Mouse (Mus musculus) splenic B cell, adult 2 months (primary cell): ENCODE measurements around the gene Slc22a12.

Experiments used
- DNase-seq: peaks from one replicate; pipeline ENCODE4 v3.0.0-alpha.2; 2011; ENCODE audit warnings: low read depth, low spot score
- H3K27me3 ChIP-seq: 2 replicates; pipeline ENCODE4 v1.6.1; 2012; ENCODE audit warnings: mild to moderate bottlenecking, low read length, moderate library complexity, mixed read lengths; ENCODE audit not compliant: control insufficient read depth, poor library complexity, insufficient read depth, severe bottlenecking
- H3K36me3 ChIP-seq: 2 replicates; pipeline ENCODE4 v1.6.1; 2012; ENCODE audit warnings: mild to moderate bottlenecking, low read length, moderate library complexity, mixed read lengths; ENCODE audit not compliant: control insufficient read depth, poor library complexity, insufficient read depth, severe bottlenecking

Gene Slc22a12

GRCm38 (mm10) chr19:6548431-6549410, 5.9 kb upstream of the Slc22a12 start:
- no peak for DNase-seq
- Histone ChIP-seq H3K27me3 (no peaks in the 10 kb centered on the region), H3K36me3 (no peaks in the 10 kb centered on the region)

- no peaks in the 10 kb centered on the region for H3K36me3 ChIP-seq
- H3K27me3 ChIP-seq: no peaks in the 10 kb centered on the region
- DNase-seq: no peak
Measured at GRCm38 (mm10) chr19:6547801-6548200, 5.0 kb upstream of the Slc22a12 start.

GRCm38 (mm10) chr19:6546096-6546495, 3.3 kb upstream of the Slc22a12 start:
- H3K36me3 ChIP-seq: no peaks in the 10 kb centered on the region
- H3K27me3 ChIP-seq: no peaks in the 10 kb centered on the region
- DNase-seq: no peak

GRCm38 (mm10) chr19:6545481-6545880, 2.6 kb upstream of the Slc22a12 start:
- H3K27me3 ChIP-seq: no peaks in the 10 kb centered on the region
- no peaks in the 10 kb centered on the region for H3K36me3 ChIP-seq

GRCm38 (mm10) chr19:6544712-6545111, 1.9 kb upstream of the Slc22a12 start:
- DNase-seq: no peak
- Histone ChIP-seq H3K36me3 (no peaks in the 10 kb centered on the region), H3K27me3 (no peaks in the 10 kb centered on the region)

More at GRCm38 (mm10) chr19:6545481-6545880, 2.6 kb upstream of the Slc22a12 start:
- DNase-seq: no peak

- Histone ChIP-seq H3K27me3 (no peaks in the 10 kb centered on the region), H3K36me3 (no peaks in the 10 kb centered on the region)
- peak; percentile 47 for DNase-seq
Measured at GRCm38 (mm10) chr19:6543518-6543917, 686 bp upstream of the Slc22a12 start.

- Histone ChIP-seq H3K36me3 (no peaks in the 10 kb centered on the region), H3K27me3 (no peaks in the 10 kb centered on the region)
- DNase-seq: no peak
Measured at GRCm38 (mm10) chr19:6543035-6543383, 177 bp upstream of the Slc22a12 start.

- DNase-seq: no peak
- Histone ChIP-seq H3K36me3 (no peaks in the 10 kb centered on the region), H3K27me3 (no peaks in the 10 kb centered on the region)
Measured at GRCm38 (mm10) chr19:6541521-6541920, 1.3 kb downstream of the Slc22a12 start.

- H3K27me3 ChIP-seq: no peaks in the 10 kb centered on the region
- no peak for DNase-seq
- no peaks in the 10 kb centered on the region for H3K36me3 ChIP-seq
Measured at GRCm38 (mm10) chr19:6540191-6540590, 2.6 kb downstream of the Slc22a12 start.

- no peak for DNase-seq
- no peaks in the 10 kb centered on the region for H3K27me3 ChIP-seq
- H3K36me3 ChIP-seq: no peaks in the 10 kb centered on the region
Measured at GRCm38 (mm10) chr19:6539592-6539991, 3.2 kb downstream of the Slc22a12 start.

- Histone ChIP-seq H3K27me3 (no peaks in the 10 kb centered on the region), H3K36me3 (no peaks in the 10 kb centered on the region)
- no peak for DNase-seq
Measured at GRCm38 (mm10) chr19:6538546-6538945, 4.3 kb downstream of the Slc22a12 start.

- H3K27me3 ChIP-seq: no peaks in the 10 kb centered on the region
- no peaks in the 10 kb centered on the region for H3K36me3 ChIP-seq
- DNase-seq: no peak
Measured at GRCm38 (mm10) chr19:6537526-6537925, 5.3 kb downstream of the Slc22a12 start.

GRCm38 (mm10) chr19:6536696-6537095, 6.1 kb downstream of the Slc22a12 start:
- no peaks in the 10 kb centered on the region for H3K36me3 ChIP-seq
- no peak for DNase-seq
- no peaks in the 10 kb centered on the region; the same call in 1 of the 2 replicates for H3K27me3 ChIP-seq

GRCm38 (mm10) chr19:6536201-6536600, 6.6 kb downstream of the Slc22a12 start:
- H3K27me3 ChIP-seq: no peaks in the 10 kb centered on the region; the same call in none of the 2 replicates
- DNase-seq: peak; percentile 29
- H3K36me3 ChIP-seq: no peaks in the 10 kb centered on the region

- H3K36me3 ChIP-seq: no peaks in the 10 kb centered on the region
- no peak for DNase-seq
Measured at GRCm38 (mm10) chr19:6534118-6534415, 8.8 kb downstream of the Slc22a12 start.

More at GRCm38 (mm10) chr19:6534118-6534415, 8.8 kb downstream of the Slc22a12 start:
- no peaks in the 10 kb centered on the region; the same call in none of the 2 replicates for H3K27me3 ChIP-seq
